Mouse (Mus musculus): ENCODE measurements around the gene Abcb6.

DNA sequence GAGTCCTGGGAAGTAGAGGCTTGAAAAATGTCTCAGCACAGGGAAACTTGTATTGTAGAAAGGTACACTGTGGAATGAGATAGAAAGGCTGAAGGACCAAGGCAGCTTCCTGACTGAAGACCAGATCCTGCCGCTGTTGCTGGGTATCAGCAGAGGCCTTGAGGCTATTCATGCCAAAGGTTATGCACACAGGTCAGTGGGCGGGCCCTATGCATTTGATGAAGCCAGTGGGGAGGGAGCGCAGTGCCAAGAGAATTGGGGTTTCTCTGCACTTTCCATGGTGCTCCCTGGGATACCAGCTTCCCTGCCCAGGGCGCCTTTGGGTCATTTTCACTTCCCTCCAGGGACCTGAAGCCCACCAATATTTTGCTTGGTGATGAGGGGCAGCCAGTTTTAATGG lies 32.4 kb upstream of the Abcb6 start:
- TF ChIP-seq HCFC1 (IDR thresholded peaks at IDR 0.05; ENCODE audit: low read depth, low read length) (no peak), POLR2A (IDR thresholded peaks at IDR 0.05; ENCODE audit: low read depth, low read length) (no peak)
